Mouse (Mus musculus): Measurements from ENCODE around the gene Akap11.

Akap11 gene

DNA sequence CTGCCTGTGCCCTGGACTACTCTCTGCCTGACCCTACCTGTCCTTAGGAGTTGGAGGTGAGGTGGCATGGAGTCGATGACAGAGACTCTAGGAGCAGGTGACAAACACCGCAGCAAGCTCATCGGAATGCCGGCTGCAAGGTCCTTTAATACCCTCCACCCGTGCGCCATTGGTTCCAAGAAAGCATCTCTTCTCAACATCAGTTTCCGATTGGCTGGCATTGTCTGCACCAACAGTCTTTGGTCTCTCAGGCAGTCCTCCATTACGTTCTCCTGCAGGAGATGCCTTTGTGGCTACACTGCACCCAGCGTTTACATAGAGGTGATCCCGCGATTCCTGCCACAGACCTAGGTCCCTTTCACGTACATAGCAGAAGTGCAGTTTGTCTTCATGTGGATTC, 88.6 kb downstream of the Akap11 start:
- DNase-seq (ENCODE audit: extremely low spot score), result no peak

GRCm38 (mm10) chr14:78447542-78447941, 89.1 kb downstream of the Akap11 start:
- no peak for DNase-seq (ENCODE audit: extremely low spot score)

Measured in embryo, embryonic 9.5 days (tissue).